Mouse (Mus musculus): Measurements from ENCODE around the gene 2210011C24Rik. TPM values are rescaled to one million over a fixed set of nuclear protein-coding genes. Genes with fewer than 3 reads are reported as not detected.
A peak's percentile ranks its signal among the peaks of the same experiment; 100 is the strongest.
"Not testable (repeated sequence)": the region's sequence is repeated elsewhere in the genome, so short reads cannot be mapped to it uniquely, and the experiment has no call there.

Gene 2210011C24Rik
- polyA plus RNA-seq, 1 experiment from 2014 or later: not detected

GRCm38 (mm10) chr8:83999057-83999705 is 12.8 kb downstream of the 2210011C24Rik start:
- 69% methylated on average over 16 of the region's 16 CpGs for whole genome bisulfite sequencing
- H3K27ac ChIP-seq: no peak overlapping the region
- peak overlapping the region; percentile 79 for H3K4me2 ChIP-seq (replicated peaks)
- peaks cover 32% of the 10 kb centered on the region; the same call in 1 of the 2 replicates for H3K36me3 ChIP-seq
- no peak for ATAC-seq (ENCODE audit: low FRiP score)
- H3K9me3 ChIP-seq (replicated peaks): no peaks in the 10 kb centered on the region
- H3K27me3 ChIP-seq: peaks cover 33% of the 10 kb centered on the region
- peaks cover 43% of the 10 kb centered on the region for H3K4me1 ChIP-seq
- H3K9ac ChIP-seq: peak overlapping the region; percentile 80; the same call in 1 of the 2 replicates
- H3K4me3 ChIP-seq: peak overlapping the region; percentile 86

- H3K9me3 ChIP-seq (replicated peaks): no peaks in the 10 kb centered on the region
- H3K4me2 ChIP-seq (replicated peaks): peak overlapping the region; percentile 79
- peaks cover 33% of the 10 kb centered on the region for H3K27me3 ChIP-seq
- H3K36me3 ChIP-seq: peaks cover 32% of the 10 kb centered on the region; the same call in 1 of the 2 replicates
- peak overlapping the region; percentile 86 for H3K4me3 ChIP-seq
- peak overlapping the region; percentile 90 for H3K27ac ChIP-seq
- H3K4me1 ChIP-seq: peaks cover 39% of the 10 kb centered on the region
- 1% methylated on average over 70 of the region's 92 CpGs for WGBS
- ATAC-seq (ENCODE audit: low FRiP score): peak; percentile 26
- peak overlapping the region; percentile 80 for H3K9ac ChIP-seq
These were observed 13.5 kb downstream of the 2210011C24Rik start for GRCm38 (mm10) chr8:83998231-83999056.

GRCm38 (mm10) chr8:83997511-83998141 is 14.3 kb downstream of the 2210011C24Rik start, which contains the start of gene Samd1:
TSS of gene Samd1 (plus strand) at chr8:83997672.
- Histone ChIP-seq H3K9me3 (replicated peaks) (no peaks in the 10 kb centered on the region), H3K4me2 (replicated peaks) (peak within 1 kb of the TSS; percentile 79), H3K4me1 (peaks cover 35% of the 10 kb centered on the region), H3K27ac (peak within 1 kb of the TSS; percentile 99), H3K36me3 (peaks cover 33% of the 10 kb centered on the region), H3K9ac (peak within 1 kb of the TSS; percentile 94), H3K4me3 (peak within 1 kb of the TSS; percentile 86), H3K27me3 (peaks cover 28% of the 10 kb centered on the region)
- no peak for ATAC-seq (ENCODE audit: low FRiP score)
- WGBS: 0% methylated on average over 27 of the region's 112 CpGs

GRCm38 (mm10) chr8:83996567-83997505 is 15.1 kb downstream of the 2210011C24Rik start:
- H3K4me1 ChIP-seq: peaks cover 35% of the 10 kb centered on the region
- peak overlapping the region; percentile 80 for H3K4me3 ChIP-seq
- H3K9ac ChIP-seq: peak overlapping the region; percentile 94
- peaks cover 38% of the 10 kb centered on the region for H3K36me3 ChIP-seq
- H3K27ac ChIP-seq: peak overlapping the region; percentile 99
- peak; percentile 74 for ATAC-seq (ENCODE audit: low FRiP score)
- H3K4me2 ChIP-seq (replicated peaks): peak overlapping the region; percentile 68
- no peaks in the 10 kb centered on the region for H3K9me3 ChIP-seq (replicated peaks)
- under 1% methylated on average over 38 of the region's 103 CpGs for WGBS
- H3K27me3 ChIP-seq: peaks cover 26% of the 10 kb centered on the region

DNA sequence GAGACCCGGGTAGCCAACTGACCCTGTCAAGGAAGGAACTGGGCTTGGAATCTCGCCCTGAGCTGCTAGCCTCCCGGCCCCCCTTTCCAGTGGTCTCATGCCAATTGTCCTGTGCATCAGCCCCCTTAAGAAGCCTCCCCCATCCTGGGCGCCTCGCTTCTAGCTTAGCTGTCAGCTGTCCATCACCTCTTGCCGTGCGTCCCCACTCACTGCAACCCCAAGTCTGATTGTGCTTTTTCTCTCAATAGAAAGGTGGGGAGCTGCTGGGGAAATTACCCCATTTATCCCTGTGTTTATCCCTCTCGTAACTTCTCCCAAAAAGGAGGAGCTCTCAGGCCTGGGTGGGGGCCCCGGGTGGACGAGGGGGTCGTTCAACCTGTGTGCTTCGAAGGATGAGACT is 16.0 kb downstream of the 2210011C24Rik start:
- ATAC-seq (ENCODE audit: low FRiP score): no peak
- Histone ChIP-seq H3K36me3 (peaks cover 42% of the 10 kb centered on the region), H3K9me3 (replicated peaks) (no peaks in the 10 kb centered on the region), H3K9ac (no peak overlapping the region; the same call in 1 of the 2 replicates), H3K27me3 (peaks cover 17% of the 10 kb centered on the region), H3K27ac (peak overlapping the region; percentile 99; the same call in 1 of the 2 replicates), H3K4me2 (replicated peaks) (peak overlapping the region; percentile 68), H3K4me3 (peak overlapping the region; percentile 80; the same call in 1 of the 2 replicates), H3K4me1 (peaks cover 26% of the 10 kb centered on the region)
- 12% methylated on average over 12 of the region's 12 CpGs for WGBS

DNA sequence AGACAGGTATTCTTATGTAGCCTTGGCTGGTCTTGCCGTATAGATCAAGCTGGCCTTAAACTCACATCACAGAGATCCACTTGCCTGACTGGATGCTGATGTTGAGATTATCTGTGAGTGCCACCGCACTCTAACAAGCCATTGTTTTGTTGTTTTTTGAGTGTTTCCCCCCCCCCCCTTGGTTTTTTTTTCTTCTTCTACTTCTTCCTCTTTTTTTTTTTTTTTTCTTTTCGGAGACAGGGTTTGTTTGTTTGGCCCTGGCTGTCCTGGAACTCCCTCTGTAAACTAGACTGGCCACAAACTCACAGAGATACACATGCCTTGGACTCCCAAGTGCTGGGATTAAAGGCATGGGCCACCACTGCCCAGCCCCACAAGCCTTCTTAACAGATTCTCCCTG is 17.9 kb downstream of the 2210011C24Rik start:
- H3K27ac ChIP-seq: no peak overlapping the region

DNA sequence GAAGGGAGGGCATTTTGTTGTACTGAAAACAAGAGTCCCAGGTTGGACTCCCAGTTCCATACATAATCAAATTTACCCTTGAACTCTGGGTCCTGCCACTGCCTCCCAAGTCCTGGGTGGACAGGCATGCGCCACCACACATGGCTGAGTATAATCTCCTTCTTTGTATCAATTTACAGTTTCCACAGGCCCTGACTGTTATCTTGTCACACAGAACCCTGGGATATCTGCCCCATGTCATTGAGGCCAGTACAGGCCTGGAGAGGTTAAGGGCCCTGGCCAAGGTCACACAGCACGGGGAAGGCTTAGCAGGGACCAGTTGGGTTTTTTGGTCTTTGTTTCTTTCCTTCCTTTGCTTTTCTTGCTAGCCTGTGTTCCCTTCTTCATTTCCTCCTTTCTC is 19.5 kb downstream of the 2210011C24Rik start:
- Histone ChIP-seq H3K36me3 (peaks cover 56% of the 10 kb centered on the region), H3K4me3 (no peak overlapping the region), H3K9ac (no peak overlapping the region), H3K27me3 (no peaks in the 10 kb centered on the region), H3K4me2 (replicated peaks) (no peak overlapping the region), H3K4me1 (peaks cover 9% of the 10 kb centered on the region), H3K27ac (no peak overlapping the region), H3K9me3 (replicated peaks) (no peaks in the 10 kb centered on the region)
- WGBS: 80% methylated on average over 2 of the region's 2 CpGs
- no peak for ATAC-seq (ENCODE audit: low FRiP score)

More for the DNA sequence above, 17.9 kb downstream of the 2210011C24Rik start:
- H3K9ac ChIP-seq: no peak overlapping the region
- ATAC-seq (ENCODE audit: low FRiP score): no peak
- no peaks in the 10 kb centered on the region for H3K9me3 ChIP-seq (replicated peaks)
- H3K36me3 ChIP-seq: peaks cover 42% of the 10 kb centered on the region
- H3K4me1 ChIP-seq: peaks cover 16% of the 10 kb centered on the region
- no peaks in the 10 kb centered on the region for H3K27me3 ChIP-seq
- no peak overlapping the region for H3K4me2 ChIP-seq (replicated peaks)
- 86% methylated on average over 3 of the region's 3 CpGs for WGBS
- no peak overlapping the region for H3K4me3 ChIP-seq

GRCm38 (mm10) chr8:83990170-83990569 is 21.8 kb downstream of the 2210011C24Rik start:
- ATAC-seq (ENCODE audit: low FRiP score): no peak
- Histone ChIP-seq H3K27me3 (no peaks in the 10 kb centered on the region), H3K9ac (no peak overlapping the region), H3K36me3 (peaks cover 74% of the 10 kb centered on the region), H3K4me3 (no peak overlapping the region), H3K27ac (no peak overlapping the region), H3K9me3 (replicated peaks) (no peaks in the 10 kb centered on the region), H3K4me1 (no peaks in the 10 kb centered on the region), H3K4me2 (replicated peaks) (no peak overlapping the region)
- WGBS: 94% methylated on average over 14 of the region's 14 CpGs

- Histone ChIP-seq H3K27ac (no peak overlapping the region), H3K9me3 (replicated peaks) (no peaks in the 10 kb centered on the region), H3K4me1 (no peaks in the 10 kb centered on the region), H3K27me3 (no peaks in the 10 kb centered on the region), H3K9ac (no peak overlapping the region), H3K36me3 (peaks cover 75% of the 10 kb centered on the region), H3K4me3 (no peak overlapping the region), H3K4me2 (replicated peaks) (no peak overlapping the region)
- WGBS: 90% methylated on average over 7 of the region's 7 CpGs
- ATAC-seq (ENCODE audit: low FRiP score): no peak
These were observed 22.7 kb downstream of the 2210011C24Rik start for GRCm38 (mm10) chr8:83989243-83989642.

GRCm38 (mm10) chr8:83983222-83983621 is 28.7 kb downstream of the 2210011C24Rik start:
- H3K27ac ChIP-seq; H3K4me2 ChIP-seq (replicated peaks); H3K9ac ChIP-seq; H3K9me3 ChIP-seq (replicated peaks); H3K27me3 ChIP-seq; H3K4me3 ChIP-seq; ATAC-seq (ENCODE audit: low FRiP score); H3K4me1 ChIP-seq: not testable (repeated sequence)
- 96% methylated on average over 2 of the region's 2 CpGs for WGBS
- peaks cover 76% of the 10 kb centered on the region for H3K36me3 ChIP-seq

- H3K4me2 ChIP-seq (replicated peaks): no peak overlapping the region
- no peaks in the 10 kb centered on the region for H3K27me3 ChIP-seq
- 93% methylated on average over 4 of the region's 4 CpGs for WGBS
- no peak overlapping the region for H3K9ac ChIP-seq
- no peak overlapping the region for H3K27ac ChIP-seq
- H3K36me3 ChIP-seq: peaks cover 69% of the 10 kb centered on the region
- peaks cover 12% of the 10 kb centered on the region for H3K4me1 ChIP-seq
- no peak for ATAC-seq (ENCODE audit: low FRiP score)
- H3K4me3 ChIP-seq: no peak overlapping the region
- H3K9me3 ChIP-seq (replicated peaks): no peaks in the 10 kb centered on the region
These were observed 29.5 kb downstream of the 2210011C24Rik start for GRCm38 (mm10) chr8:83982449-83982848.

Data from hindbrain, embryonic 12.5 days (tissue).